Mouse (Mus musculus): ENCODE data around the gene Mrpl58.

DNA sequence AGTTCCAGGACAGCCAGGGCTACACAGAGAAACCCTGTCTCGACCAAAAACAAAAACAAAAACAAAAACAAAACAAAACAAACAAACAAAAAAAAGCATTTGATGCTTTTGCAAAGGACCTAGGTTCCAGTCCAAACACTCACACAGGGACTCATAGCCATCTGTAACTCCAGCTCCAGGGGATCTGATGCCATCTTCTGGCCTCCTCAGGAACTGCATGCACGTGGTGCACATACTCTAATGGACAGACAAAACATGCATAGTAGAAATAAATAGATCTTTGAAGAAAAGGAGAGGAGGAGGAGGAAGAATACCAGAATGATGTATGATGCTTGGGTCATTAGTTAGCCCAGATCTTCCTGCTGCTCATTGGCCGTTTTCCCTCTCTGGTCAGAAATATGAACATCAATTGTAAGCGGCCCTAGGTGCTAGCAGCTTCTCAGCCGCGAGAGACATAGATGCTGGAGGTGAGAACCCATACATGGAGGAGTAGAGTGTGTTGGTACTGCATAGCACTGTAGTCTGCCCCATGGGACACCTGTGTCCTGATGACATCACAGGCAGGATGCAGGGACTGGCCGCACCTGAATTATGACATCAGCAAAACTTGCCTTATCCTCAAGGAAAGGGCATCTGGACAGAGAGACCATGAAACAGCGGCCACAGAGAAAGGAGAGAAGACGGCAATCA lies 36.5 kb downstream of the Mrpl58 start, which contains the start of gene Trim80:
- TF ChIP-seq CTCF (IDR thresholded peaks at IDR 0.05; ENCODE audit: control insufficient read depth, insufficient read depth, insufficient replicate concordance, low read depth, low read length): peak; percentile 58; the same call in 1 of the 2 replicates
- TF ChIP-seq POLR2A (IDR thresholded peaks at IDR 0.05; ENCODE audit: control insufficient read depth, low read depth, low read length): peak; percentile 61; the same call in 1 of the 2 replicates

Measured in testis, adult 2 months (tissue).